Mouse (Mus musculus): ENCODE data around the gene Ddc.

The Ddc gene

DNA sequence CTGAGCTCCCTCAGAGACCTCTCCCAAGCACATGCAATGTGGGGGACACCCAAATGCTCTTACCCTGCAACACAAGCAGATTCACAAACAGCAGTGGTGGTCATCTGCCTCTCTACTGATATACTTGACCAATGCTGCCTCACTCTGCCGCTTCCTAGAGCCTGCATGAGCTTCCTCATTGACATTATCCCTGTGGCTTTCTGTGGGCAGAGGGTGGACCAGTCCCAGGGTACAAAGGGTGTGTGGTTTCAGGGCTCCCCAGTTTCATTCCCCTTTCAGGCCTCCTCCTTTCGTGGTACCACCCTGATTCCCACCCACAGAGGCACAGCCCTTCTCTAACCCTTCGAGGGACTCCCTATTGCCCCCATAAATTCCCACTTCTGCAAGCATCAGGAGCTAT is 120.7 kb downstream of the Ddc start:
- no peak for DNase-seq

DNA sequence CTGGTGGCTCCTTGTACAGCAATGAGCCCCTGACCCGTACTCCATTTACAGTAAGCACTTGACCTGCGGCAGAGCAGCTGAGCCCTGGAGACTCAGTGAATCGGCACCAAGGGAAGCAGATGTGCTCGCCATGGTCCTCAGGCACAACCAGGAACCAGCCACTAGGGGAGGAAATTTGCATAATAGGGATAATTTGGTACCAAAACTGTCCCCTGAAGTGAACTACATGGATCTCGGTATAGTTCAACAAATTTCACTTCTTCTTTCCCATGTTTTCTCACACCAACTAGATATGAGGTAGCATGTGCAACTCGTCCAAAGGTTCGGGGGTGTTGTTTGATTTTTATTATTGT is 121.1 kb downstream of the Ddc start:
- DNase-seq, result no peak

DNA sequence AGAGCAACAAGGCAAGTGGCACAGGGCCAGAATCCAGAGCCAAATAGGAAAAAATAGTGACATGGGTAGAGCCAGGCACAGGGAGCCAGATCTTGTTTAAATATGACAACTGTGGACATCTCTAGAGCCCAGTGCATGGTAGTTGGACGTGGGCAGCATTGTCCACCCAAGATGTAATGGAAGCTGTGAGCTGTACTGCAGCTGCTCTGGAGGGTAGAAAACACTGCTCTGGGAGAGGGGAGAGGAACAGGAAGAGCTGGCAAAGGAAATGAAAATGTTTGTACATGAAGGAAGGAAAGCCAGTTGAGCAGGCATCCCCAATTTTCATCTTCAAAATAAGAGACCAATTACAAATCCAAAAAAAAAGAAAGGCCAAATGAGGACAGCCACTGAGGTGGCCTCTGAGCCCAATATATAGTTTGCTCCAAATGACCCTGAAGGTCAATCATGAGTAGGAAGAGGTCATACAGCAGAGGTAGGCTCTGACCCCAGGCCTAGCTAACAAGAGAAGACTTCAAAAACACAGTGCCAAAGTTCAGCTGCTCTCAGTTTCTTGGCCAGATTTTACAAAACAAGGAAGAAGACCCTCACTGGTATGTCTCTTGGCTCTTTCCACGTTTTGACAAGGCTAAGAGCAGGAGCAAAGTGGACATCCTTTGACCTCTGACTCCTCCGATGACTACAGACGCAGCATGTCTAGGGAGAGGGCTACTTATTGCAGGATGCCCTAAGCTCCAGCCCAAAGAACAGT is 121.7 kb downstream of the Ddc start:
- DNase-seq, result no peak

DNA sequence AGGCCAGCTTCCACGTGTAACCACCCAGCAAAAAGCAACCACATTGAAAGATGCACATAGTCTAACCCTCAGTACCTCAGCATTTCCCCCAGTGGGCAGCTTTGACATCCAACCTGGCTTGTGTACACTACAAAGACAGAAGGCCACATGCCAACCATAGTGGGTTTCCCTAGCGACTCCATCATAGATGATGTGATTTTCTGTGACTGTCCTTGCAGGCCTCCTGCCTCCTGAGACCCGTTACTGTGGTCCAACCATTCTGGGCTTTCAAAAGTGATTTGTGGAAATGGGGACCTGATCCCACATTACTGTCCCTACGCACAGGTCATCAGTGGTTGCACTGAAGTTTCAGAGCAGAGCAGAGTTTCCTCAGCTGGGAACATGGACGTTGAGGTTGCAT is 123.1 kb downstream of the Ddc start:
- no peak for DNase-seq

DNA sequence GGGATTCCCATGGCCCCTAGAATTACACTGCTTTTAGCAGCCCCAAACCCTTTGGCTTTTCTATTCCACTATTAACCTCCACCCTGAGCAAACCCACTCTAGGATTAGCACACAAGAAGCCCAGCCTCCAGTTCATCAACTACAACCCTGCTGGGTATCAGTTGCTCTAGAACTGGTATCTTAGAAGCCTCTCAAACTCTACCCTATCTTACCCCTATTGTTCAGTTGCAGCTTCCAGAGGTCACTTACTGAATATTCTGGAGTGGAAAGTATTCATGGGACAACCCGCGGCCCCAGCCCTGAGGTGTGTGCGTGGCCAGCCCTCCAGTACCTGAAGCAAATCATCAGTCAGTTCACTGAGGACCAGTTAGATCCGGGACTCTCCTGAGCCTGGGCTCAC is 123.6 kb downstream of the Ddc start:
- DNase-seq, result no peak

DNA sequence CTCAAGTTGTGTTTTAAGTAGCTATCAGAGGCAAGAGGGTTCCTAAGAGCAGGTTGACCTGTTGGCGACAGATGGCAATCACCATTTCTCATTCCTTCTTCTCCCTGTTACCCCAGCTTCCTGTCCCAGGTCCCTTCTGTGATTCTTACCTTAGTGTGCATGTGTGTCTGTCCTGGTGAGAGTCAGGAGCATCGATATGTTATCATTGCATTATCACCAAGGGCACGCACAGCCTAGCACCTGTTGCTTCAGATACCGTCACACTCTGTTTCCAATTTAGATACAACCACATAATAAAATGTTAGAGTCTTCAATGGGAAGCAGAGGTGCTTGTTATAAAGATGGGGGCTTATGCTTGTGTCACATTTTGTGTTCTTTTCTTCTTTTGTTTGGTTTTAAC is 125.7 kb downstream of the Ddc start:
- no peak for DNase-seq

DNA sequence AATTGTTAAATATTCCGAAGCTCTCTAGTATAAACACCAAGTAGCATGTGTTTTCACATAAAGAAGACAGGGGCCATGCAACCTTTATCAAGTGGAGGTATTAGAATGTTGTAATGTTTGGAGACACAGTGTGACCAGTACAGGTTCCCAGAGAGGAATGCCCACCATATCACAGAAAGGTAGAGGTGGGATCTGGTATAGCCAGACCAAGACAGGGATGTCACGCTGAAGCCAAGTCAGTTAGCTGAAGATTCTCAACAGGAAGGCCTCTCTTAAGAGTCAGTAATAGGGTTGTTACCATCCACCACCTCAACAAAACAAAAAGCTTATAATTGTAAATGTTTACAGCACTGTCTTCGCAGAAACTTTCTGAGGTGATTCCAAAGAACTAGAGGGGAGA is 127.3 kb downstream of the Ddc start:
- DNase-seq, result no peak

DNA sequence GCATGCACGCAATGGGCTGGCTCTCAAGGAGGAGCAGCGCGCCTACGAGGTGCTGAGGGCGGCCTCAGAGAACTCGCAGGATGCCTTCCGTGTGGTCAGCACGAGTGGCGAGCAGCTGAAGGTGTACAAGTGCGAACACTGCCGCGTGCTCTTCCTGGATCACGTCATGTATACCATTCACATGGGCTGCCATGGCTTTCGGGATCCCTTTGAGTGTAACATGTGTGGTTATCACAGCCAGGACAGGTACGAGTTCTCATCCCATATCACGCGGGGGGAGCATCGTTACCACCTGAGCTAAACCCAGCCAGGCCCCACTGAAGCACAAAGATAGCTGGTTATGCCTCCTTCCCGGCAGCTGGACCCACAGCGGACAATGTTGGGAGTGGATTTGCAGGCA is 128.7 kb downstream of the Ddc start:
- no peak for DNase-seq

DNA sequence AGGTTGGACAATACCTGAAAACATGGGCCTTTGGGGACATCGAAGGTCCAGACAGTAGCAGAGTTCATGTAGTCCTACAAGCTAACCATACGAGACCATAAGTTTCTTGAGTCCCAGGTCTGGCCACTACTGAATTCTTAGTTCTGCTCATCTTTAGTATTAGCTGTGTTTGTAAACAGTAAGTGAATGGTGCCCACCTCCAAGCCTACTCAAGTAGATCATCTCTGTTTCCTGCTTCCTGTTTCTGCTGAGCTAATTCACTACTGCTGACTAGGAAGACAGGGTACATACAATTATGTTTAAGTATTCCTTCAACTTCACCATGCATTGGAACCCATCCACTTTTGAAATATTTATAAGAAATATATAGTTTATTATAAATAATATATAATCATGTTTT is 129.9 kb downstream of the Ddc start:
- no peak for DNase-seq

DNA sequence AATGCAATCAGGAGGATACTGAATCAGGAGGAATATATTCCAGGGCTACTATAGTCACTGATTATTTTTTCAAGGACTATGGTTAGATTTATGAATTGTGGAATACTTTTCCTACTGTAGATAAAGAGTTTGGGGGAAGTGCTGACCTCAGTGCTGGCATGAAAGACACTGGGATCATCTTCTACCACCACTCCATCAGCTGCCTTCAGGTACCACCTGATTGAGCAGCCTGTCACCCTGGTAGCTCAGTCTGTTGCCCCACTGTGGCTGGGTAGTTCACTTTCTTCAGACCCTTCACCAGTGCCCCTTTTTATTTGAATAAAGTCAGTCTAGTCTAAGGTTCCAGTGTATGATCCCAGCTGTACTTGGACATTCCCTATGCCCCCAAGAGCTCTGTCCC is 131.2 kb downstream of the Ddc start:
- no peak for DNase-seq

DNA sequence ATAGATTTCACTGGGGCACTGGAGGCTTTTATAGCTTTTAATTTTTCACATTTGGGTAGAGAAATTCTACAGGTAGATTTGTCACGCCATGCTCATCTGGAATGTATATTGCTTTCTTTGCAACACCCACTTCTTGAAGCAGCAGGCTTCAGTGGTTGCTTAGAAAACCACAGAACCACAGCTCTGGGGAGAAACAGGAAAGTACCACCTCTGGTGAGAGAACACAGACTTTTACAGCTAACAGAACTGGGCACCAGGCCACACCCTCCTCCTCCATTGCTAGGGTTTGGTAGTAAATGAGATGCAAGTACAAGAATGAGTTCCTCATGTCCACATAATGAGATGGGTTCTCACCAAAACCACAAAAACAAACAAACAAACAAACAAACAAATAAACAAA is 131.8 kb downstream of the Ddc start:
- no peak for DNase-seq

DNA sequence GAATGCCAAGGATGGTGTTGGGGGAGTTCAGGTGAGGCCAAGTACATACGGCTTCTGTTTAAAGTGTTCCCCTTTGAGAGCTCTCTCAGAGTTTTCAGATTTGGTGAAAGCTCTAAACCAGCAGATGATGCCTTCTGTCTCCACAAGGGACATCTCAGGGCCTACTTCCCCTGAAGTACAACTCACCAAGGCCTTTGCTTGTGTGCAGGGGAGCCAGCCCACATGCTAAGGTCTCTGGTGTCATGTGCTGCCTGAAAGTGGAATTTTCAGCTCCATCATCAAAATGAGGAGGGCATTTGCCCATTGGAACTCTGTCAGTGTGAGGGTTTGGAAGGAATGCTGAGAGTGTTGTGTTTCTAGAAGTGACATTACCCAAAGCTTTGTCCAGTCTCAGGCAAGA is 132.5 kb downstream of the Ddc start:
- no peak for DNase-seq

Measured in kidney, postnatal 25 days (tissue).